Mouse (Mus musculus) kidney, adult 8-10 months (tissue): ENCODE results near the gene Stmn1.
A peak's percentile ranks its signal among the peaks of the same experiment; 100 is the strongest.
"Not testable (repeated sequence)": the region's sequence is repeated elsewhere in the genome, so short reads cannot be mapped to it uniquely, and the experiment has no call there.

Experiments
- DNase-seq, 2 experiments: peaks; one replicate each; pipeline ENCODE4 v3.0.0; 2022

Gene Stmn1

GRCm38 (mm10) chr4:134488211-134488610 is 20.1 kb downstream of the Stmn1 start:
- no peak for DNase-seq

GRCm38 (mm10) chr4:134489986-134490665 is 22.0 kb downstream of the Stmn1 start:
- DNase-seq = peak; percentile 68 to 75

DNA sequence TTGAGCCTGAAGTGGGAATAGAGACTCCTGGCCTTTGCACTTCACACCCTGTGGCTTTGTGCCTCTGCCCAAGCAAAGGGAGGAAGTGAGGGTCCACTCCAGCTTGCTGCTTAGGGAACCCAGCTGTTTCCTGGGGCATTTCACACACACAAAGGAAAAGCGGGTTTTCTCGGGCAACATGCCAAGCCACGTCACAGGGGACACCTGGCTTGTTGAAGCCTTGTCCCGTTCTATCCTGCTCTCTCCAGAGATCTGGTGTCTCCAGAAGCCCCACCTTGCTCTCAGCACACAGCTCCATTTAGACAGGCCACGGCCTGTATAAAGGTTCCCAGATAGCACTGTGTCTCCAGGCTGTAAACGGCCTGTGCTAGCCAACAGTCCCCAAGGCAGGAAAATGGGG is 23.6 kb downstream of the Stmn1 start:
- DNase-seq = no peak

GRCm38 (mm10) chr4:134494161-134494560 is 26.0 kb downstream of the Stmn1 start:
- not testable (repeated sequence) for DNase-seq

- no peak for DNase-seq
Observed at GRCm38 (mm10) chr4:134494780-134495545, 26.8 kb downstream of the Stmn1 start.

DNA sequence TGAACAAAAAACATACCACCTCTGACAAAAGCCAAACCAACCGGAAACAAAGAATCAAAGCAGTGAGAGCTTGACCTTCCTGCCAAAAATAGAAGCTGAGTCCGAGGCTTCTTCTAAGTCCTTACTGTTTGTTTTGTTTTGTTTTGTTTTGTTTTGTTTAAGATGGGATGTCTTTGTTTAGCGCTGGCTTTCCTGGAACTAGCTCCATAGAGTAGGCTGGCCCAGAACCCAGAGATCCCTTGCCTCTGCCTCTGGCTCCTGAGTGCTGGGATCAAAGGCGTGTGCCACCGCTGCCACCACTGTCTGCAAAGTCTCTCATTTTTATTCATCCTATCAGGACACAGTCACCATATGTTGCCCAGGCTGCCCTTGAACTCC is 27.4 kb downstream of the Stmn1 start:
- DNase-seq = no peak

GRCm38 (mm10) chr4:134496595-134497210 is 28.6 kb downstream of the Stmn1 start, which contains the start of gene Paqr7:
Paqr7 (plus strand) TSS chr4:134496697.
- peak; percentile 83 to 87 for DNase-seq

DNA sequence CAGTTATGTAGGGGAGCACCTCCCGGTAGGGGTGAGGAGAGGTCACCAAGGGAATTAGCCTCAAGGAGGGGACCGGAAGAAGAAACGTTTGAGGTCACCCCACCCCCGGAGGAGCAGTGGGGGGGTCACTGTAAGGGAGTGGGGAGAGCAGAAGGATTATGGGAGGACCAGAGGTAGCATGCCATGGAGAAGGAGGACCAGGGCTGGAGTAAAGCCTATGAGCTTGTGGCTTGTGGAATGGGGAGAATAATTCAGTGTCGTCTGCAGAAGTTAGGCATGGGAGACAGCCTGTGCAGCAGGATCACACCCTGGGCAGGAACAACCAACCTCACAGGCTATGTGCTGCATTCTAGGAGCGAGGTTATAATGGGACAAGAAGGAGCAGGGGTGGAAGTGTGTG is 29.1 kb downstream of the Stmn1 start:
- DNase-seq = no peak

DNA sequence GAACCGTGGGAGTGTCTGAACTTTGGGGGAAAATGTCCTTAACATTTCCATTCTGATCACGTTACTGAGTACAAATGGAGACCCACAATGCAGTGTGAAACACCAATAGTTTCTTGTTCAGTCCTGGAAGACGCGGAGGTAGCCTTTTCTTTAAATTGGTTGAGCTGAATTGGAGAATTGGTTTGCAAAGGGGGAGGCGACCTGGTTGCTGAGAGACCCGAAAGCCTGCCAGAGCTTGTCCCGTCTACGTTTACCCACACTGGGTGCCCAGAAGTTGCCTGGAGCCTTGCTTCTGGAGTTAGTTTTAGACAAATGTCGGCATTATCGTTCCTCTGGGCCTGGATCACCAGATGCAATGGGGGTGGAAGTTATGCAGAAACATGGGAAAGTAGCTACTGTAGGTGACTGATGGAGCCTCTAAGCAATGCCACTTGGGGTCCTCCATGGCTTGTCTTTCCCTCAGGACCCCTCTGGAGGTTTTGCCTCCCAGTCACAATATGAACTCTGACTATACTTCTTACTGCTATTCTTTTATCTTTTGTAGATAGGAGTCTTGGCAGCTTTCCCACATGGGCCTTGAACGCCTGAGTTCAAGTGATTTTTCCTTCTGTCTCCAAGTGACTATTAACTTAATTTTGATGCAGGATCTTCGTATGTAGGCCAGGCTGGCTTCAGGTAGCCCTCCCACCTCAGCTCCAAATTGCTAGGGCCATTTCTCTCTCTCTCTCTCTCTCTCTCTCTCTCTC is 30.0 kb downstream of the Stmn1 start:
- DNase-seq = no peak

GRCm38 (mm10) chr4:134498983-134499382 is 30.9 kb downstream of the Stmn1 start:
- not testable (repeated sequence) for DNase-seq

- no peak for DNase-seq
Observed at GRCm38 (mm10) chr4:134501095-134501494, 33.0 kb downstream of the Stmn1 start.

DNA sequence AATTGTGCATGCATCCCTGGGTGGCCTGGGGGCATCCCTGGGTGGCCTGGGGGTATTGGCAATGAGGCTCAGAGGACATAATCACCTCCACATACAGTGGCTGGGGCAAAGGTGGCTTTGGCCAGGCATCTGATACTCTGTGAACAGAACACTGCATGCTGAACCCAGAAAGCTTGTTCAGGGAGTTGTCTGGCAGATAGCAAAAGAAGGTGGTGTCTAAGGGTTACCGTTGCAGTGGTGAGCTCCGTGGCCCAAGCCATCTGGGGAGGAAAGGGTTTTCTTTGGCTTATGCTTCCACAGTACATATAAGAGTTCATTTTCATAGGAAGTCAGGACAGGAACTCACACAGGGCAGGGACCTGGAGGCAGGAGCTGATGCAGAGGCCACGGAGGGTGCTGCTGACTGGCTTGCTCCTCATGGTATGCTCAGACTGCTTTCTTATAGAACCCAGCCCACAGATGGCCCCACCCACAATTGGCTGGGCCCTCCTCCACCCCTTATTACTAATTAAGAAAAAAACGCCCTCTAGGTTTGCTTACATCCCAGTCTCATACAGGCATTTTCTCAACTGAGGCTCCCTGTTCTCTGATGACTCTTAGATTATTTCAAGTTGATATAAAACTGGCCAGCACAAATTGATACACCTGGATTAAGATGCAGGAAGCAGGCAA is 35.7 kb downstream of the Stmn1 start:
- no peak for DNase-seq

DNA sequence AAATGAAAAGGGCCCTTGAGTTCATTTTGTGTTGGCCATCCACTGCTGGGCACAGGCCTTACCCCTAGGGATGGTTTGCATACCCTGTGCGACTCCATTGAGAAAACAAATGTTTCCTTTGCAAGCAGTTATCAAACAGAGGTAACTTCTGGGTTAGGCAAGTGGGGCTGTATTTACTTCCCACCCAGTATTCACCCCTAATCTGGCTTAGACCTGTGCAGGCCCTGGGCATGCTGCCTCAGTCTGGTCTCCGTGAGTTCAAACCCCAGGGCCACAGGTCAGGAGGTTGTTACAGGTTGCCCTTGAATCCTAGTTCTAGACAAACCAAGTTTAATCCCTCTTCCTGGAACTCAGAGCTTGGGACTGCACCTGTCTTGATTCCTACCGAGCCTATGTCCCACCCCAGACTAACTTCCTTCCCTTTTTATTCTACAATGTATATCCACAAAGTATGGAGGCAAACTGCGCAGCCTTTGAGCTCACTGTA is 37.2 kb downstream of the Stmn1 start:
- DNase-seq = no peak

GRCm38 (mm10) chr4:134505966-134506594 is 38.0 kb downstream of the Stmn1 start:
- DNase-seq = no peak

DNA sequence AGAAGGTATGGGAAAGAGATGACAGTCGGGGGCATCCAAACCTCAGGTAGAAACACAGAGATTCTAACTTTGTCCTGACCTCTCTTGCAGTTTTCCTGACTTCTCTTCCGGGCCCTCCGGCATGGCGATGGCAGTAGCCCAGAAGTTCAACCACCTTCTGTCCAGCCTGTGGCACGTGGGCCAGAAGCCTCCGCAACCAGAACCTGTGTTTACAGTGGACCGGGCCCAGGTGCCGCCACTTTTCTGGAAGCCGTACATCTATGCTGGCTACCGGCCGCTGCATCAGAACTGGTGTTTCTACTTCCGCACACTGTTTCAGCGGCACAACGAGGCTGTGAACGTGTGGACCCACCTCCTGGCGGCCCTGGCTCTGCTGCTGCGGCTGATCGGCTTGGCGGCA is 38.6 kb downstream of the Stmn1 start:
- DNase-seq = no peak

DNA sequence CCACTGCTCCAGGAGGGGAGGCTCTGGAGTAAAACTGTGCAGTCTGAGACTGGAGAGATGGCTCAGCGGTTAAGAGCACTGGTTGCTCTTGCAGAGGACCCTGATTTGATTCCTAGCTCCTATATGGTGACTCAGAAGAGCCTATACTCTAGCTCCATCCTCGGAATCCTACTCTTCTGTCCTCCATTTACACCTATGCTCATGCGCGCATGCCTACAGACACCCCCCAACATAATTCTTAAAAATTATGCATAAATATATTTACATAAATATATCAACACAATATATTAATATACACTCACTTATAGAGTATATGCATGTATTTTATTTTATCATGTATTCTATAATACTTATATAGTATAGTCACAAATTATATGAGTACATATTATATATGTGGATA is 42.3 kb downstream of the Stmn1 start:
- DNase-seq = no peak

GRCm38 (mm10) chr4:134510845-134511411 is 42.8 kb downstream of the Stmn1 start, which contains the start of gene Aunip:
Aunip (plus strand) TSS chr4:134510999.
- peak; percentile 88 to 91 for DNase-seq

GRCm38 (mm10) chr4:134511730-134512129 is 43.6 kb downstream of the Stmn1 start:
- no peak for DNase-seq

DNA sequence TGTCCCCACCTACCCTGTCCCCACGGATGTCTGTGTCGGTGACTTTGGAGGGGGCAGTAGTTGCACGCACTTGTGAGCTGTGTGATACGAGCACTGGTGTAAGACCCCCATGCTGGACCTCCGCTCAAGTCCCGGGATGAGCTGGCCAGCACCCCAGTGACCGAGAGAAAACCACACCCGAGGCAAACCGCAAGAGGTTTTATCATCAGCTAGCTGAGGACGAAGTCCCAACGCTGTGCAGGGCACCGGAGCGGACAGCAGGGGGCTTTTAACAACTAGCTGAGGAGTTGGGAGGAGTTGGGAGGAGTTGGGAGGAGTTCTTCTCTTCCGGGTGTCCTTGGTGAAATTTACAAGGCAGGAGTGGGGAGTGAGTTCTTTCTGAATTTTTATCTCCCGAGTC is 44.7 kb downstream of the Stmn1 start:
- DNase-seq = peak; percentile 68 to 78

DNA sequence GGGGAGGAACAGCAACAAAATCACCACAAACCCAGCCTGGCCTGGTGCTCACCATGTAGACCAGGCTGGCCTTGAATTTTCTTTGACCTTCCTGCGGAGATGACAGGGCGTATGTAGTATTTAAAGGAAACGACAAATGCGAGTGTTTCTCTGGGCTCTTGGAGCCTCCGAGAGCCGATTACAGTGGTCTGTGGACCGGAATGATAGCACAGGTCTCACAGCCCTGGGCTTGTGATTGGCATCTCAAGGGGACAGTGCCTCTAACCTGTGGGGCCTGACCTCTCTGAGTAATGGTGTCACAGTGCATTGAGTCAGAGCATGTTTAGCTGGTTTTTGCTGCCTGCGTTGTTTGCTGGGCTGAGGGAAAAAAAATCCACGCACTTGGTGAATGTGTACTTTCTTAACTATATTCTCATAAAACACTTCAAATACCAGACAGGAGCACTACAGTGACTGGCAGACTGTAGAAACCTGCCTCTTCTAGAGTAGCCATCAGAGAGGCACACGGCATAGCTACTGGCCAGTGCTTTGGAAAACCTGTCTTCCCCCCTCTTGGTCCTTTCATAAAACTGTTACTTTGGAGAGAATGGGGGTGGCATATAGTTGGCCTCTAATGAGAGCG is 46.3 kb downstream of the Stmn1 start:
- no peak for DNase-seq

- DNase-seq = no peak
Observed at GRCm38 (mm10) chr4:134515614-134516013, 47.5 kb downstream of the Stmn1 start.
